Mouse (Mus musculus) large intestine, adult 2 months (tissue): ENCODE measurements around the gene Usp31. TPM values are rescaled to one million over a fixed set of nuclear protein-coding genes. Genes with fewer than 3 reads are reported as not detected.

Experiments used
- DNase-seq: peaks from one replicate; pipeline ENCODE4 v3.0.0-alpha.2; 2012; ENCODE audit warnings: low read depth, low spot score
- WGBS: fragments of 180-500 bp; shearing (Covaris S2); methylation state at CpG from one replicate; pipeline ENCODE4 v1.1.7; 2018; 5-methylcytosine and 5-hydroxymethylcytosine counted together
- polyA plus RNA-seq: library from polyadenylated mRNA; depleted of rRNA; stranded (reverse); fragments of >200 nt; gene quantifications from 2 replicates; pipeline ENCODE4 v1.2.3, GENCODE M21; 2012; rRNA removed

Usp31 gene
- polyA plus RNA-seq, 1 experiment: 1.1 TPM

GRCm38 (mm10) chr7:121677105-121677753, 29.8 kb downstream of the Usp31 start:
- DNase-seq: no peak
- WGBS: 39% methylated on average over 4 of the region's 4 CpGs

GRCm38 (mm10) chr7:121660705-121661104, 46.3 kb downstream of the Usp31 start:
- 72% methylated on average over 1 of the region's 1 CpGs for WGBS
- no peak for DNase-seq

- 86% methylated on average over 7 of the region's 7 CpGs for WGBS
- DNase-seq: no peak
Measured at GRCm38 (mm10) chr7:121658866-121659265, 48.2 kb downstream of the Usp31 start.

- WGBS: 90% methylated on average over 2 of the region's 2 CpGs
- DNase-seq: no peak
Measured at GRCm38 (mm10) chr7:121654675-121655074, 52.4 kb downstream of the Usp31 start.

GRCm38 (mm10) chr7:121652629-121653028, 54.4 kb downstream of the Usp31 start:
- DNase-seq: no peak
- WGBS: 53% methylated on average over 2 of the region's 2 CpGs

- no peak for DNase-seq
- WGBS: 89% methylated on average over 3 of the region's 3 CpGs
Measured at GRCm38 (mm10) chr7:121650724-121651123, 56.3 kb downstream of the Usp31 start.

- 41% methylated on average over 12 of the region's 12 CpGs for WGBS
- peak; percentile 13 for DNase-seq
Measured at GRCm38 (mm10) chr7:121640998-121641762, 65.9 kb downstream of the Usp31 start.

- WGBS: 79% methylated on average over 5 of the region's 5 CpGs
- no peak for DNase-seq
Measured at GRCm38 (mm10) chr7:121636732-121637131, 70.3 kb downstream of the Usp31 start.

- DNase-seq: no peak
- WGBS: 66% methylated on average over 3 of the region's 3 CpGs
Measured at GRCm38 (mm10) chr7:121634236-121634635, 72.8 kb downstream of the Usp31 start.

- DNase-seq: no peak
- WGBS: 66% methylated on average over 9 of the region's 9 CpGs
Measured at GRCm38 (mm10) chr7:121622835-121623420, 84.1 kb downstream of the Usp31 start.

- 77% methylated on average over 6 of the region's 6 CpGs for WGBS
Measured at GRCm38 (mm10) chr7:121622433-121622832, 84.6 kb downstream of the Usp31 start.

GRCm38 (mm10) chr7:121601697-121602096, 105.4 kb downstream of the Usp31 start:
- 14% methylated on average over 4 of the region's 4 CpGs for WGBS

More at GRCm38 (mm10) chr7:121622433-121622832, 84.6 kb downstream of the Usp31 start:
- DNase-seq: no peak

GRCm38 (mm10) chr7:121596401-121596800, 110.7 kb downstream of the Usp31 start:
- WGBS: 75% methylated on average over 3 of the region's 3 CpGs
- DNase-seq: no peak

More at GRCm38 (mm10) chr7:121601697-121602096, 105.4 kb downstream of the Usp31 start:
- no peak for DNase-seq

- DNase-seq: no peak
- 80% methylated on average over 4 of the region's 4 CpGs for WGBS
Measured at GRCm38 (mm10) chr7:121595496-121595895, 111.6 kb downstream of the Usp31 start.

- WGBS: 77% methylated on average over 5 of the region's 5 CpGs
- DNase-seq: no peak
Measured at GRCm38 (mm10) chr7:121595085-121595484, 112.0 kb downstream of the Usp31 start.

- no peak for DNase-seq
- 87% methylated on average over 1 of the region's 1 CpGs for WGBS
Measured at GRCm38 (mm10) chr7:121594623-121595022, 112.4 kb downstream of the Usp31 start.

Other genes with a start within 250 kb of the Usp31 start
- not detected in 2 replicates for gene Scnn1g, start 27.2 kb upstream of the Usp31 start, polyA plus RNA-seq
- not detected in 2 replicates for gene Scnn1b, start 157.8 kb upstream of the Usp31 start, polyA plus RNA-seq